Mouse (Mus musculus) lung, adult 2 months (tissue): ENCODE measurements around the gene Myt1l.

Experiments used
- CTCF ChIP-seq: fragments of 200-500 bp; IDR thresholded peaks from 2 replicates; pipeline ENCODE4 v1.5.1; 2011; ENCODE audit warnings: mild to moderate bottlenecking, low read length, control low read depth; ENCODE audit not compliant: insufficient read depth
- POLR2A ChIP-seq: fragments of 200-500 bp; IDR thresholded peaks from 2 replicates; pipeline ENCODE4 v1.6.1; 2011; ENCODE audit warnings: low read depth, mild to moderate bottlenecking, control low read depth, low read length, borderline replicate concordance; ENCODE audit errors: extremely low read depth

GRCm38 (mm10) chr12:29547112-29547511 is 18.9 kb downstream of the Myt1l start:
- TF ChIP-seq CTCF (no peak), POLR2A (no peak)
